Mouse (Mus musculus) C2C12 (cell line): Measurements from ENCODE around the gene Mapk13.

ENCODE experiments used
- CTCF ChIP-seq: IDR thresholded peaks from one replicate; pipeline ENCODE4 v1.5.1; 2011; ENCODE audit not compliant: control insufficient read depth, insufficient read depth, insufficient read length
- USF1 ChIP-seq: IDR thresholded peaks from one replicate; pipeline ENCODE4 v1.6.1; 2011; ENCODE audit warnings: low read depth, mild to moderate bottlenecking, control low read depth, moderate library complexity

DNA sequence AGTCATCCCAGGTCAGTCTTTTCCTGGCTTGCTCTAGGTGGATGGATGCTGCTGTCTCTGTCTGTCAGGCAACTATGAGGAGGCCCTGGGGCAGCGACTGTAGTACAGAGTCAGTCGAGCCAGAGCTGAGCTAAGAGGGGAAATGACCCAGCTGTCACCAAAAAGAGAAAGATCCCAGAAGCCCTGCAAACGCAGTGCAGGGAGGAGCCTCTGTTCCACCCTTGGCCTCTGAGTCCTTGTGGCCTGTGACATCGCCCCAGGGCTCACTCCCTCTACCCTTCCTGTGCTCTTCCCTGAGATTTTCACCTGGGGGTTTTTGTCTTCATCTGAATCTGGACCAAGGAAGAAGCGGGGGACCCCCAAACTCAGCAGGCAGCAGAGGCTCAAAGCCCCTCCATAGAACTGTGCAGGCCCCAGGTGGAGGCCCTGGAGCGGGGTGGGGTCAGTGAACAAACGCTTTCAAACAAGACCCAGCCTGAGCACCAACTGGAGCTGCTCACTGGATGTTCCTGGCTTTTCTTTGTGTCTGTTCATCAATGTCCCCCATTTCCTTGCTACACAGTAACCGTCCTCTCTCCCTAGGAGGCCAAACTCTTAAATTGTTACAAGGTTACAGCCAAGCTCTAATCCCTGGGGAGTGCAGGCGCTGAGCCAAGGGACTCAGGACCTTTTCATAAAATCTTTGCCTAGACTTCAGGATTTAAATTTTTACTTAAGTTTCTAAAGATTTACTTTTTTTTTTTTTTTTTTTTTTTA is 12.4 kb downstream of the Mapk13 start:
- TF ChIP-seq CTCF (no peak), USF1 (no peak)
